12 mouse cellular contexts compared by ENCODE assay signal in genomic region chr12:86690700-86691485, GRCm38 (mm10). TPM values are rescaled to one million over a fixed set of nuclear protein-coding genes. Genes with fewer than 3 reads are reported as not detected.
DNase-seq lines count a peak whose midpoint lies in the region; ATAC-seq and TF ChIP-seq lines count a peak whose summit lies in the region.
"Had no signal": no experiment of that assay in that cellular context is flagged by ENCODE, and none has a peak within 500 bp of the region (broad histone marks: within the 10 kb centered on the region; RNA-seq: fewer than 3 reads in every experiment).

No protein-coding gene starts in this region.

- no peak for TF ChIP-seq POLR2A in olfactory bulb, adult 2 months (IDR thresholded peaks at IDR 0.05; ENCODE audit: insufficient read depth, low read depth, low read length)

- H3K27me3 ChIP-seq in kidney, embryonic 15.5 days = no peaks in the 10 kb centered on the region
- no peaks in the 10 kb centered on the region for H3K27me3 ChIP-seq in midbrain, embryonic 10.5 days (ENCODE audit: low read depth, poor library complexity, severe bottlenecking)
- no peaks in the 10 kb centered on the region for H3K27me3 ChIP-seq in midbrain, embryonic 16.5 days (ENCODE audit: control insufficient read depth, insufficient read depth, low read depth, low read length)
- H3K27me3 ChIP-seq in heart, postnatal 0 days (ENCODE audit: control insufficient read depth, insufficient read depth, low read length) = no peaks in the 10 kb centered on the region

- H3K36me3 ChIP-seq in kidney, embryonic 15.5 days = peaks cover 6% of the 10 kb centered on the region; the same call in 1 of the 2 replicates
- peaks cover 92% of the 10 kb centered on the region for H3K36me3 ChIP-seq in midbrain, embryonic 10.5 days
- H3K36me3 ChIP-seq in midbrain, embryonic 16.5 days (ENCODE audit: control insufficient read depth, insufficient read depth, low read length) = peaks cover 34% of the 10 kb centered on the region
- H3K36me3 ChIP-seq in heart, postnatal 0 days (replicated peaks; ENCODE audit: control insufficient read depth, insufficient read depth, low read length) = peaks cover 5% of the 10 kb centered on the region; the same call in 1 of the 2 replicates

- peak overlapping the region; percentile 41; the same call in 1 of the 2 replicates for H3K27ac ChIP-seq in kidney, embryonic 15.5 days
- H3K27ac ChIP-seq in midbrain, embryonic 10.5 days (replicated peaks) = peak overlapping the region; percentile 1; the same call in 1 of the 2 replicates
- H3K27ac ChIP-seq in midbrain, embryonic 16.5 days (ENCODE audit: low read length) = no peak overlapping the region
- peak overlapping the region; percentile 77 for H3K27ac ChIP-seq in heart, postnatal 0 days (ENCODE audit: low read depth)
- peak overlapping the region; percentile 9; the same call in 1 of the 2 replicates for H3K27ac ChIP-seq in olfactory bulb, adult 2 months (ENCODE audit: insufficient read depth, low read depth, low read length)

- no peak for ATAC-seq in kidney, embryonic 15.5 days (replicated peaks; ENCODE audit: low FRiP score)
- ATAC-seq in midbrain, embryonic 16.5 days = no peak
- ATAC-seq in heart, postnatal 0 days (ENCODE audit: insufficient read depth, low read depth) = no peak

- no peak overlapping the region for H3K9ac ChIP-seq in kidney, embryonic 15.5 days
- H3K9ac ChIP-seq in midbrain, embryonic 16.5 days (ENCODE audit: low read depth, low read length) = no peak overlapping the region
- H3K9ac ChIP-seq in heart, postnatal 0 days (replicated peaks; ENCODE audit: low read depth, low read length) = no peak overlapping the region

- no peak for TF ChIP-seq CTCF in heart, postnatal 0 days (IDR thresholded peaks at IDR 0.05; ENCODE audit: low read depth)
- TF ChIP-seq CTCF in olfactory bulb, adult 2 months (IDR thresholded peaks at IDR 0.05; ENCODE audit: insufficient read depth, low read depth, low read length) = no peak

- H3K4me1 ChIP-seq in kidney, embryonic 15.5 days = peaks cover 46% of the 10 kb centered on the region
- peaks cover 29% of the 10 kb centered on the region for H3K4me1 ChIP-seq in midbrain, embryonic 10.5 days
- H3K4me1 ChIP-seq in midbrain, embryonic 16.5 days (ENCODE audit: control insufficient read depth, insufficient read depth, low read length) = no peaks in the 10 kb centered on the region
- peaks cover 21% of the 10 kb centered on the region for H3K4me1 ChIP-seq in heart, postnatal 0 days (ENCODE audit: control insufficient read depth, insufficient read depth)
- peaks cover 74% of the 10 kb centered on the region for H3K4me1 ChIP-seq in olfactory bulb, adult 2 months (ENCODE audit: control insufficient read depth, insufficient read depth, low read length)

- no peak overlapping the region for H3K4me3 ChIP-seq in kidney, embryonic 15.5 days (replicated peaks)
- H3K4me3 ChIP-seq in midbrain, embryonic 10.5 days = no peak overlapping the region
- H3K4me3 ChIP-seq in midbrain, embryonic 16.5 days (ENCODE audit: low read depth, low read length) = no peak overlapping the region
- no peak overlapping the region for H3K4me3 ChIP-seq in heart, postnatal 0 days (ENCODE audit: low read depth, low read length)
- no peak overlapping the region for H3K4me3 ChIP-seq in olfactory bulb, adult 2 months (ENCODE audit: insufficient read depth, low read depth, low read length)

- 67% methylated on average over 12 of the region's 12 CpGs for WGBS in kidney, embryonic 15.5 days
- WGBS in midbrain, embryonic 10.5 days = 87% methylated on average over 12 of the region's 12 CpGs
- WGBS in midbrain, embryonic 16.5 days = 85% methylated on average over 12 of the region's 12 CpGs
- 58% methylated on average over 12 of the region's 12 CpGs for WGBS in heart, postnatal 0 days
- 32% methylated on average over 12 of the region's 12 CpGs for WGBS in olfactory bulb, adult 2 months

- DNase-seq in kidney, adult 9 months = no peak
- DNase-seq in midbrain, embryonic 10.5 days (ENCODE audit: low spot score) = no peak
- DNase-seq in heart, postnatal 0 days (ENCODE audit: low spot score) = peak; percentile 36
- no peak for DNase-seq in adrenal gland, adult 2 months
- DNase-seq: gastrocnemius, postnatal 25 days; spleen, adult 18-20 months had no signal

- no peak for TF ChIP-seq EP300 in heart, postnatal 0 days (IDR thresholded peaks at IDR 0.05; ENCODE audit: low read depth)

- no peaks in the 10 kb centered on the region for H3K9me3 ChIP-seq in kidney, embryonic 15.5 days (replicated peaks)
- H3K9me3 ChIP-seq in midbrain, embryonic 10.5 days (replicated peaks) = no peaks in the 10 kb centered on the region
- H3K9me3 ChIP-seq in midbrain, embryonic 16.5 days (replicated peaks; ENCODE audit: control insufficient read depth, low read length, poor library complexity, severe bottlenecking) = no peaks in the 10 kb centered on the region
- no peaks in the 10 kb centered on the region for H3K9me3 ChIP-seq in heart, postnatal 0 days (replicated peaks; ENCODE audit: control insufficient read depth, low read length)

- no peak overlapping the region for H3K4me2 ChIP-seq in kidney, embryonic 15.5 days
- H3K4me2 ChIP-seq in midbrain, embryonic 16.5 days (ENCODE audit: low read length) = no peak overlapping the region
- no peak overlapping the region for H3K4me2 ChIP-seq in heart, postnatal 0 days (ENCODE audit: low read depth, low read length)

RNA-seq across cellular contexts. Expression of gene Vash1, which starts 12.4 kb away (rescaled TPM):
- polyA plus RNA-seq in kidney, embryonic 15.5 days (2015; fragmentation: Nextera tagmentation; extraction: Ambion mirVana) = 10.2 and 10.7 TPM in 2 replicates
- 17.5 and 22.3 TPM in 2 replicates for polyA plus RNA-seq in midbrain, embryonic 10.5 days (2016; fragmentation: Nextera tagmentation; extraction: Ambion mirVana)
- 30.0 and 35.8 TPM in 2 replicates for polyA plus RNA-seq in midbrain, embryonic 16.5 days (2015; fragmentation: Nextera tagmentation; extraction: Ambion mirVana)
- 35.0 and 38.1 TPM in 2 replicates for total RNA-seq in heart, postnatal 0 days (2014; rRNA removed; ENCODE audit: low replicate concordance)
- 8.2 and 8.9 TPM in 2 replicates for polyA plus RNA-seq in heart, postnatal 0 days (2015; fragmentation: Nextera tagmentation; extraction: Ambion mirVana)
- polyA plus RNA-seq in olfactory bulb, adult 2 months (2012; ENCODE audit: insufficient read depth, insufficient read length, low replicate concordance, missing spikeins) = not detected in 2 replicates
- total RNA-seq in adrenal gland, adult 2 months (2021) = 1 to 10 TPM; 2.9 to 4.8 TPM
- 4.8 and 6.8 TPM in 2 replicates for polyA plus RNA-seq in adrenal gland, adult 2 months (2012; rRNA removed)

RNA-seq across cellular contexts. Expression of gene Angel1, which starts 35.4 kb away (rescaled TPM):
- 8.5 and 10.2 TPM in 2 replicates for polyA plus RNA-seq in kidney, embryonic 15.5 days (2015; fragmentation: Nextera tagmentation; extraction: Ambion mirVana)
- polyA plus RNA-seq in midbrain, embryonic 10.5 days (2016; fragmentation: Nextera tagmentation; extraction: Ambion mirVana) = 14.4 and 16.0 TPM in 2 replicates
- 10.6 and 10.8 TPM in 2 replicates for polyA plus RNA-seq in midbrain, embryonic 16.5 days (2015; fragmentation: Nextera tagmentation; extraction: Ambion mirVana)
- 2.2 and 4.4 TPM in 2 replicates for total RNA-seq in heart, postnatal 0 days (2014; rRNA removed; ENCODE audit: low replicate concordance)
- polyA plus RNA-seq in heart, postnatal 0 days (2015; fragmentation: Nextera tagmentation; extraction: Ambion mirVana) = 4.4 and 4.7 TPM in 2 replicates
- polyA plus RNA-seq in olfactory bulb, adult 2 months (2012; ENCODE audit: insufficient read depth, insufficient read length, low replicate concordance, missing spikeins) = not detected in 2 replicates
- total RNA-seq in adrenal gland, adult 2 months (2021) = 1 to 10 TPM; 2.3 to 5.1 TPM
- polyA plus RNA-seq in adrenal gland, adult 2 months (2012; rRNA removed) = 2.7 and 3.7 TPM in 2 replicates

RNA-seq across cellular contexts. Expression of gene Lrrc74a, which starts 43.3 kb away (rescaled TPM):
- not detected in 2 replicates for polyA plus RNA-seq in kidney, embryonic 15.5 days (2015; fragmentation: Nextera tagmentation; extraction: Ambion mirVana)
- polyA plus RNA-seq in midbrain, embryonic 10.5 days (2016; fragmentation: Nextera tagmentation; extraction: Ambion mirVana) = not detected in 2 replicates
- not detected in 2 replicates for polyA plus RNA-seq in midbrain, embryonic 16.5 days (2015; fragmentation: Nextera tagmentation; extraction: Ambion mirVana)
- not detected in 2 replicates for total RNA-seq in heart, postnatal 0 days (2014; rRNA removed; ENCODE audit: low replicate concordance)
- not detected in 2 replicates for polyA plus RNA-seq in heart, postnatal 0 days (2015; fragmentation: Nextera tagmentation; extraction: Ambion mirVana)
- polyA plus RNA-seq in olfactory bulb, adult 2 months (2012; ENCODE audit: insufficient read depth, insufficient read length, low replicate concordance, missing spikeins) = not detected in 2 replicates
- total RNA-seq in adrenal gland, adult 2 months (2021) = not detected
- polyA plus RNA-seq in adrenal gland, adult 2 months (2012; rRNA removed) = not detected in 2 replicates
- total RNA-seq: common myeloid progenitor, adult 5-6 weeks; gastrocnemius, postnatal 25 days; megakaryocyte-erythroid progenitor cell, adult 5-6 weeks had no signal
- polyA plus RNA-seq: kidney, embryonic 14.5 days had no signal
